11 mouse cellular contexts compared by ENCODE assay signal in the genomic region with DNA sequence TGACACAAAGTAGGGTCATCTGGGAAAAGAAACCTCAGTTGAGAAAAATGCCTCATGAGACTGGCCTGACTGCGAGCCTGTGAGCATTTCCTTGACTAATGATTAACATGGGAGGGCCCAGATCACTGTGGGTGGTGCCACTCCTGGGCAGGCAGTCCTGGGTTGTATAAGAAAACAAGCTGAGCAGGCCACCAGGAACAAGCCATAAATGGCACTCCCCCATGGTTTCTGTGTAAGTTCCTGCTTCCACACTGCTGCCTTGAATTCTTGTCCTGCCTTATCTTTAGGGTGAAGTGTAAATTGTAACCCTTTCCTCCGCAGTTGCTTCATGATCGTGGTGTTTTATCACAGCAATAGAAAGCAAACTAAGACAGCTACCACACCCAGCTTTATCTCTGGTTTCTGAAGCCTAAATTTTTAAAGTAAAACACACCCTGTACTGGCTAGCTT. TPM values are rescaled to one million over a fixed set of nuclear protein-coding genes. Genes with fewer than 3 reads are reported as not detected.
DNase-seq lines count a peak whose midpoint lies in the region; ATAC-seq lines count a peak whose summit lies in the region.
"Had no signal": no experiment of that assay in that cellular context is flagged by ENCODE, and none has a peak within 500 bp of the region (broad histone marks: within the 10 kb centered on the region; RNA-seq: fewer than 3 reads in every experiment).

No protein-coding gene starts in this region.

- peak overlapping the region; percentile 47; the same call in 1 of the 2 replicates for H3K27ac ChIP-seq in kidney, embryonic 14.5 days (ENCODE audit: low read depth, low read length)
- H3K27ac ChIP-seq in lung, embryonic 16.5 days (ENCODE audit: low read length) = peak overlapping the region; percentile 80
- H3K27ac ChIP-seq in forebrain, embryonic 12.5 days = no peak overlapping the region
- no peak overlapping the region for H3K27ac ChIP-seq in hindbrain, embryonic 10.5 days

- H3K9ac ChIP-seq in kidney, embryonic 14.5 days (ENCODE audit: low read depth, low read length) = no peak overlapping the region
- H3K9ac ChIP-seq in lung, embryonic 16.5 days (ENCODE audit: low read length) = no peak overlapping the region; the same call in 1 of the 2 replicates
- no peak overlapping the region for H3K9ac ChIP-seq in forebrain, embryonic 12.5 days

- H3K4me3 ChIP-seq in kidney, embryonic 14.5 days (ENCODE audit: low read length) = no peak overlapping the region
- no peak overlapping the region for H3K4me3 ChIP-seq in lung, embryonic 16.5 days (ENCODE audit: low read length)
- H3K4me3 ChIP-seq in forebrain, embryonic 12.5 days (replicated peaks) = no peak overlapping the region
- no peak overlapping the region for H3K4me3 ChIP-seq in hindbrain, embryonic 10.5 days

- no peak overlapping the region for H3K4me2 ChIP-seq in kidney, embryonic 14.5 days (replicated peaks; ENCODE audit: low read depth, low read length)
- peak overlapping the region; percentile 31; the same call in 1 of the 2 replicates for H3K4me2 ChIP-seq in lung, embryonic 16.5 days (ENCODE audit: low read depth, low read length)
- no peak overlapping the region for H3K4me2 ChIP-seq in forebrain, embryonic 12.5 days

- H3K4me1 ChIP-seq in kidney, embryonic 14.5 days (ENCODE audit: control insufficient read depth, insufficient read depth, low read length) = 0 out of 2 replicates have a peak, but pooled peaks cover 7% of the 10 kb centered on the region
- H3K4me1 ChIP-seq in lung, embryonic 16.5 days (replicated peaks; ENCODE audit: control insufficient read depth, insufficient read depth, low read length) = 0 out of 2 replicates have a peak, but pooled peaks cover 4% of the 10 kb centered on the region
- H3K4me1 ChIP-seq in forebrain, embryonic 12.5 days = peaks cover 5% of the 10 kb centered on the region
- peaks cover 9% of the 10 kb centered on the region for H3K4me1 ChIP-seq in hindbrain, embryonic 10.5 days (replicated peaks)

- H3K27me3 ChIP-seq in kidney, embryonic 14.5 days (ENCODE audit: control insufficient read depth, insufficient read depth, low read length) = no peaks in the 10 kb centered on the region
- H3K27me3 ChIP-seq in lung, embryonic 16.5 days (ENCODE audit: control insufficient read depth, insufficient read depth, low read depth, low read length) = no peaks in the 10 kb centered on the region
- H3K27me3 ChIP-seq in forebrain, embryonic 12.5 days = peaks cover 4% of the 10 kb centered on the region
- peaks cover 4% of the 10 kb centered on the region for H3K27me3 ChIP-seq in hindbrain, embryonic 10.5 days (ENCODE audit: insufficient read depth, poor library complexity, severe bottlenecking)

- WGBS in kidney, embryonic 14.5 days = 19% methylated on average over 3 of the region's 3 CpGs
- 12% methylated on average over 3 of the region's 3 CpGs for WGBS in lung, embryonic 16.5 days
- 78% methylated on average over 3 of the region's 3 CpGs for WGBS in forebrain, embryonic 12.5 days
- WGBS in hindbrain, embryonic 10.5 days = 57% methylated on average over 3 of the region's 3 CpGs

- H3K36me3 ChIP-seq in kidney, embryonic 14.5 days (ENCODE audit: control insufficient read depth, insufficient read depth, low read length) = no peaks in the 10 kb centered on the region
- H3K36me3 ChIP-seq in lung, embryonic 16.5 days (ENCODE audit: control insufficient read depth, insufficient read depth, low read length) = no peaks in the 10 kb centered on the region
- no peaks in the 10 kb centered on the region for H3K36me3 ChIP-seq in forebrain, embryonic 12.5 days (replicated peaks)
- H3K36me3 ChIP-seq in hindbrain, embryonic 10.5 days = no peaks in the 10 kb centered on the region
- H3K36me3 ChIP-seq: G1E had no signal

- ATAC-seq in kidney, embryonic 14.5 days (ENCODE audit: low FRiP score, low TSS enrichment) = 0 out of 2 replicates have a peak, but pooled peaks have one; percentile 22
- peak; percentile 56 for ATAC-seq in lung, embryonic 16.5 days (ENCODE audit: low read depth)
- ATAC-seq in forebrain, embryonic 12.5 days (ENCODE audit: low FRiP score) = no peak

- no peaks in the 10 kb centered on the region for H3K9me3 ChIP-seq in kidney, embryonic 14.5 days (ENCODE audit: control insufficient read depth, low read length)
- H3K9me3 ChIP-seq in lung, embryonic 16.5 days (ENCODE audit: control insufficient read depth, low read length) = no peaks in the 10 kb centered on the region
- H3K9me3 ChIP-seq in forebrain, embryonic 12.5 days = no peaks in the 10 kb centered on the region
- no peaks in the 10 kb centered on the region for H3K9me3 ChIP-seq in hindbrain, embryonic 10.5 days

- peak; percentile 39 to 76 for DNase-seq in urinary bladder, adult 18-20 months (ENCODE audit: low spot score in 2 of 2)
- no peak for DNase-seq in urinary bladder, postnatal 10 days (ENCODE audit: low spot score)
- DNase-seq in yolk sac, embryonic 10.5 days (ENCODE audit: low spot score) = peak; percentile 87
- DNase-seq in hindbrain, embryonic 10.5 days (ENCODE audit: low spot score) = no peak
- no peak for DNase-seq in cerebellum, adult 9-10 months
- DNase-seq: gastrocnemius, postnatal 25 days; thymus, postnatal 25 days had no signal

RNA-seq across cellular contexts. Expression of a gene that starts 4.5 kb away (rescaled TPM):
- polyA plus RNA-seq in kidney, embryonic 14.5 days (2014; fragmentation: Nextera tagmentation; extraction: Ambion mirVana) = 10.7 and 16.0 TPM in 2 replicates
- 21.0 and 21.7 TPM in 2 replicates for polyA plus RNA-seq in lung, embryonic 16.5 days (2015; fragmentation: Nextera tagmentation; extraction: Ambion mirVana)
- polyA plus RNA-seq in forebrain, embryonic 12.5 days (2016; fragmentation: Nextera tagmentation; extraction: Ambion mirVana) = 2.4 and 2.8 TPM in 2 replicates
- polyA plus RNA-seq in hindbrain, embryonic 10.5 days (2016; fragmentation: Nextera tagmentation; extraction: Ambion mirVana) = 2.4 and 2.6 TPM in 2 replicates
- polyA plus RNA-seq: G1E had no signal

RNA-seq across cellular contexts. Expression of a gene that starts 25.7 kb away (rescaled TPM):
- 111 and 115 TPM in 2 replicates for polyA plus RNA-seq in kidney, embryonic 14.5 days (2014; fragmentation: Nextera tagmentation; extraction: Ambion mirVana)
- polyA plus RNA-seq in lung, embryonic 16.5 days (2015; fragmentation: Nextera tagmentation; extraction: Ambion mirVana) = 119 and 123 TPM in 2 replicates
- polyA plus RNA-seq in forebrain, embryonic 12.5 days (2016; fragmentation: Nextera tagmentation; extraction: Ambion mirVana) = 74.8 and 76.3 TPM in 2 replicates
- 81.7 and 86.2 TPM in 2 replicates for polyA plus RNA-seq in hindbrain, embryonic 10.5 days (2016; fragmentation: Nextera tagmentation; extraction: Ambion mirVana)
- polyA plus RNA-seq: G1E had no signal

Comparison
In these comparisons a context has a peak if more than half of its experiments do, and no peak if none do; other contexts are left out.
1. DNase-seq: peak in urinary bladder, adult 18-20 months (2 of 2) and yolk sac, embryonic 10.5 days (single experiment); none in urinary bladder, postnatal 10 days (single experiment), hindbrain, embryonic 10.5 days (single experiment) and cerebellum, adult 9-10 months (single experiment).
2. H3K27ac ChIP-seq: peak in kidney, embryonic 14.5 days (single experiment) and lung, embryonic 16.5 days (single experiment); none in forebrain, embryonic 12.5 days (single experiment) and hindbrain, embryonic 10.5 days (single experiment).